Mouse (Mus musculus) heart, embryonic 12.5 days (tissue): ENCODE measurements around the gene Tbc1d22a. TPM values are rescaled to one million over a fixed set of nuclear protein-coding genes. Genes with fewer than 3 reads are reported as not detected.

ENCODE experiments used
- ATAC-seq: fragments of 200-750 bp; cut with Nextera tagmentation; 2 replicates; pipeline ENCODE4 v1.8.0; 2017; ENCODE audit warnings: moderate TSS enrichment, moderate library complexity; ENCODE audit not compliant: insufficient number of reproducible peaks, low FRiP score
- H3K27ac ChIP-seq: fragments of 300-500 bp; sonication (generic); 2 replicates; pipeline ENCODE4 v1.5.1; 2016; ENCODE audit warnings: mild to moderate bottlenecking, moderate library complexity; ENCODE audit not compliant: poor library complexity, severe bottlenecking
- H3K27me3 ChIP-seq: fragments of 300-500 bp; sonication (generic); replicated peaks from 2 replicates; pipeline ENCODE4 v1.6.1; 2016; ENCODE audit warnings: mild to moderate bottlenecking, moderate library complexity
- H3K36me3 ChIP-seq: fragments of 300-500 bp; sonication (generic); 2 replicates; pipeline ENCODE4 v1.6.1; 2016; ENCODE audit warnings: mild to moderate bottlenecking, moderate library complexity
- H3K4me1 ChIP-seq: fragments of 300-500 bp; sonication (generic); replicated peaks from 2 replicates; pipeline ENCODE4 v1.6.1; 2016; ENCODE audit warnings: mild to moderate bottlenecking
- H3K4me2 ChIP-seq: fragments of 300-500 bp; sonication (generic); 2 replicates; pipeline ENCODE4 v1.6.1; 2016; ENCODE audit warnings: mild to moderate bottlenecking, moderate library complexity
- H3K4me3 ChIP-seq: fragments of 300-500 bp; sonication (generic); 2 replicates; pipeline ENCODE4 v1.5.1; 2016; ENCODE audit warnings: mild to moderate bottlenecking
- H3K9ac ChIP-seq: fragments of 300-500 bp; sonication (generic); 2 replicates; pipeline ENCODE4 v1.6.1; 2016; ENCODE audit warnings: mild to moderate bottlenecking, moderate library complexity
- H3K9me3 ChIP-seq: fragments of 300-500 bp; sonication (generic); replicated peaks from 2 replicates; pipeline ENCODE4 v1.6.1; 2016; ENCODE audit warnings: mild to moderate bottlenecking, moderate library complexity
- WGBS: fragments of 180-500 bp; shearing (Covaris S2); methylation state at CpG from one replicate; pipeline ENCODE4 v1.1.7; 2016; 5-methylcytosine and 5-hydroxymethylcytosine counted together
- polyA plus RNA-seq: library from polyadenylated mRNA; unstranded; fragments of >200 nt; fragmentation: Nextera tagmentation; extraction: Ambion mirVana; gene quantifications from 2 replicates; pipeline ENCODE4 v1.2.1, GENCODE M21; 2016

The Tbc1d22a gene
- polyA plus RNA-seq, 1 experiment from 2014 or later: 10.3 TPM

GRCm38 (mm10) chr15:86285296-86285695 lies 71.0 kb downstream of the Tbc1d22a start:
- no peak overlapping the region for H3K9ac ChIP-seq
- no peak for ATAC-seq
- H3K27ac ChIP-seq: no peak overlapping the region
- no peak overlapping the region for H3K4me2 ChIP-seq
- H3K36me3 ChIP-seq: no peaks in the 10 kb centered on the region
- no peaks in the 10 kb centered on the region for H3K9me3 ChIP-seq
- no peak overlapping the region for H3K4me3 ChIP-seq
- H3K27me3 ChIP-seq: no peaks in the 10 kb centered on the region
- H3K4me1 ChIP-seq: peaks cover 13% of the 10 kb centered on the region
- 77% methylated on average over 2 of the region's 2 CpGs for WGBS

- Histone ChIP-seq H3K27ac (no peak overlapping the region), H3K27me3 (peaks cover 7% of the 10 kb centered on the region; the same call in 1 of the 2 replicates), H3K4me2 (no peak overlapping the region), H3K4me1 (peaks cover 15% of the 10 kb centered on the region), H3K4me3 (no peak overlapping the region), H3K36me3 (no peaks in the 10 kb centered on the region), H3K9me3 (no peaks in the 10 kb centered on the region), H3K9ac (no peak overlapping the region)
- 44% methylated on average over 3 of the region's 3 CpGs for WGBS
- no peak for ATAC-seq
Measured at GRCm38 (mm10) chr15:86290074-86290473, 75.8 kb downstream of the Tbc1d22a start.

- ATAC-seq: no peak
- H3K27me3 ChIP-seq: peaks cover 7% of the 10 kb centered on the region; the same call in 1 of the 2 replicates
- H3K27ac ChIP-seq: no peak overlapping the region
- H3K9ac ChIP-seq: no peak overlapping the region
- peaks cover 15% of the 10 kb centered on the region for H3K4me1 ChIP-seq
- H3K9me3 ChIP-seq: no peaks in the 10 kb centered on the region
- H3K4me2 ChIP-seq: no peak overlapping the region
- H3K36me3 ChIP-seq: no peaks in the 10 kb centered on the region
- 86% methylated on average over 6 of the region's 6 CpGs for WGBS
- no peak overlapping the region for H3K4me3 ChIP-seq
Measured at GRCm38 (mm10) chr15:86292288-86292687, 78.0 kb downstream of the Tbc1d22a start.

GRCm38 (mm10) chr15:86294426-86294825 lies 80.2 kb downstream of the Tbc1d22a start:
- Histone ChIP-seq H3K36me3 (no peaks in the 10 kb centered on the region), H3K27ac (no peak overlapping the region), H3K9ac (no peak overlapping the region), H3K4me3 (no peak overlapping the region), H3K4me1 (peaks cover 13% of the 10 kb centered on the region), H3K27me3 (peaks cover 7% of the 10 kb centered on the region; the same call in 1 of the 2 replicates), H3K4me2 (no peak overlapping the region), H3K9me3 (no peaks in the 10 kb centered on the region)
- ATAC-seq: no peak
- 85% methylated on average over 3 of the region's 3 CpGs for WGBS

- peaks cover 7% of the 10 kb centered on the region; the same call in 1 of the 2 replicates for H3K27me3 ChIP-seq
- no peak overlapping the region for H3K9ac ChIP-seq
- H3K4me2 ChIP-seq: no peak overlapping the region
- H3K9me3 ChIP-seq: no peaks in the 10 kb centered on the region
- no peak overlapping the region for H3K27ac ChIP-seq
- no peak overlapping the region for H3K4me3 ChIP-seq
- no peak for ATAC-seq
- no peaks in the 10 kb centered on the region for H3K36me3 ChIP-seq
- WGBS: 82% methylated on average over 4 of the region's 4 CpGs
- H3K4me1 ChIP-seq: no peaks in the 10 kb centered on the region
Measured at GRCm38 (mm10) chr15:86295722-86296288, 81.5 kb downstream of the Tbc1d22a start.

- Histone ChIP-seq H3K9ac (no peak overlapping the region), H3K4me3 (no peak overlapping the region), H3K4me1 (no peaks in the 10 kb centered on the region), H3K27me3 (peaks cover under 1% of the 10 kb centered on the region; the same call in 1 of the 2 replicates), H3K9me3 (no peaks in the 10 kb centered on the region), H3K4me2 (no peak overlapping the region), H3K36me3 (peaks cover 4% of the 10 kb centered on the region), H3K27ac (no peak overlapping the region)
- no peak for ATAC-seq
- WGBS: 88% methylated on average over 1 of the region's 1 CpGs
Measured at GRCm38 (mm10) chr15:86297281-86297680, 83.0 kb downstream of the Tbc1d22a start.

GRCm38 (mm10) chr15:86303876-86304275 lies 89.6 kb downstream of the Tbc1d22a start:
- no peak overlapping the region for H3K9ac ChIP-seq
- no peak overlapping the region for H3K4me2 ChIP-seq
- H3K36me3 ChIP-seq: peaks cover 6% of the 10 kb centered on the region
- no peaks in the 10 kb centered on the region for H3K9me3 ChIP-seq
- H3K4me3 ChIP-seq: no peak overlapping the region
- 97% methylated on average over 1 of the region's 1 CpGs for WGBS
- no peaks in the 10 kb centered on the region for H3K4me1 ChIP-seq
- H3K27me3 ChIP-seq: no peaks in the 10 kb centered on the region
- no peak overlapping the region for H3K27ac ChIP-seq
- no peak for ATAC-seq

- ATAC-seq: no peak
- no peaks in the 10 kb centered on the region for H3K27me3 ChIP-seq
- WGBS: 87% methylated on average over 3 of the region's 3 CpGs
Measured at GRCm38 (mm10) chr15:86304861-86305260, 90.6 kb downstream of the Tbc1d22a start.

GRCm38 (mm10) chr15:86305290-86305689 lies 91.0 kb downstream of the Tbc1d22a start:
- no peaks in the 10 kb centered on the region for H3K4me1 ChIP-seq
- no peak overlapping the region for H3K4me2 ChIP-seq
- WGBS: 75% methylated on average over 3 of the region's 3 CpGs
- ATAC-seq: no peak
- H3K9me3 ChIP-seq: no peaks in the 10 kb centered on the region
- H3K27ac ChIP-seq: no peak overlapping the region
- peaks cover 6% of the 10 kb centered on the region for H3K36me3 ChIP-seq
- H3K9ac ChIP-seq: no peak overlapping the region
- no peaks in the 10 kb centered on the region for H3K27me3 ChIP-seq
- no peak overlapping the region for H3K4me3 ChIP-seq

More at GRCm38 (mm10) chr15:86304861-86305260, 90.6 kb downstream of the Tbc1d22a start:
- no peak overlapping the region for H3K4me3 ChIP-seq
- H3K4me1 ChIP-seq: no peaks in the 10 kb centered on the region
- H3K9me3 ChIP-seq: no peaks in the 10 kb centered on the region
- peaks cover 6% of the 10 kb centered on the region for H3K36me3 ChIP-seq
- no peak overlapping the region for H3K4me2 ChIP-seq
- no peak overlapping the region for H3K27ac ChIP-seq
- H3K9ac ChIP-seq: no peak overlapping the region

- H3K9ac ChIP-seq: no peak overlapping the region
- no peaks in the 10 kb centered on the region for H3K4me1 ChIP-seq
- 0 out of 2 replicates have a peak, but pooled peaks cover 3% of the 10 kb centered on the region for H3K9me3 ChIP-seq
- no peak overlapping the region for H3K4me3 ChIP-seq
- H3K27ac ChIP-seq: no peak overlapping the region
- ATAC-seq: no peak
- no peaks in the 10 kb centered on the region for H3K27me3 ChIP-seq
- H3K4me2 ChIP-seq: no peak overlapping the region
- 82% methylated on average over 5 of the region's 5 CpGs for WGBS
- peaks cover 9% of the 10 kb centered on the region for H3K36me3 ChIP-seq
Measured at GRCm38 (mm10) chr15:86309213-86309829, 95.1 kb downstream of the Tbc1d22a start.

- ATAC-seq: no peak
- WGBS: 91% methylated on average over 19 of the region's 19 CpGs
Measured at GRCm38 (mm10) chr15:86320803-86321510, 106.7 kb downstream of the Tbc1d22a start.

More at GRCm38 (mm10) chr15:86320803-86321510, 106.7 kb downstream of the Tbc1d22a start:
- no peaks in the 10 kb centered on the region for H3K27me3 ChIP-seq
- no peaks in the 10 kb centered on the region for H3K4me1 ChIP-seq
- no peaks in the 10 kb centered on the region for H3K9me3 ChIP-seq
- no peak overlapping the region for H3K4me2 ChIP-seq
- no peak overlapping the region for H3K4me3 ChIP-seq
- no peak overlapping the region for H3K9ac ChIP-seq
- no peak overlapping the region for H3K27ac ChIP-seq
- peaks cover 10% of the 10 kb centered on the region for H3K36me3 ChIP-seq
